Mouse (Mus musculus): Measurements from ENCODE around the gene Mettl13.

Gene Mettl13

DNA sequence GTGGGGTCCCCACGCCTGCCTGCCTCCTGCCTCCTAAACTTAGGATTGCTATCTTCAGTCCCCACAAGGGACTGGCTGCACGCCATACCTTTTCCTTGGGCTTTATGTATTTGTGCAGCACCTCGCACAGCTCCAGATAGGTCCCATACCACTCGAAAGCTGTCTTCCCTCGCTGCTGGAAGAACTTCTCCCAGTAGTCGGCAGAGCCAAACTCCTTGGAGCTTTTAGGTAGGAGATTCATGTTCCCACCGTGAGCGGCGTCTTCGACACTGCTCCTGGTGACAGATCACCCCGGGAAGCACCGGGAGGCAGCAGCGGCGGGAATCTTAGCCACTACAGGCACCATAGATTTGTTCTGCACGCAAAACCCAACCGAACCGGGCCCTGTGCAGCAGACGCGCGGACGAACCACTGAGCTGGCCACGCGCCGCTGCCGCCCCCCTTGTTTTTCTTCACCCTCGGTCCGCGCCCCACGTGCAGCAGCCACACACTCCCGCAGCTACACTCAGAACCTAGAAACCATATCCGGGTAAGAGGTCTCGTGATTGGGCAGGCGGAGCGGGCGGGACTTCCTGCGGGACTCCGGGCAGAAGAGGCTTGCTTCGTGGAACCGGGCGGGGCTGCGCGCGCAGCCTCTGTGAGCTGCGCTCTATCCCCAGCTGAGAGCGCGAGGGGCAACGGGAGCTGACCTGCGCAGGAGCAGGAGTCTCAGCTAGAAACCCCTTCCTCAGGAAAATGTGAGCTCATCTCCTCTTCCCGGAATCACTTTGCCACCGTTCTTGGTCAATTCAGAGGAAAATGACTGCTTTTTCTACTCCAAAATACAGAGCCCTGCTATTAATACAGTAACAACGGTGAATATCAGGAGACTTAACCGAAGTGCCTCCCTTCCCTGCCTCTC is at the start of gene Mettl13:
Gene Mettl13 (minus strand): TSS at position 536 of the 901 bp plus-strand sequence.
- in situ Hi-C loops (cut with MboI; ENCODE audit: unreplicated experiment in 2 of 2): loop anchor here (10.0 to 25.0 kb wide), 4 partner anchors 561 to 1377 kb away; partner anchors contain the start of genes 4930558K02Rik (in 1 of the 2), Gorab (in 1 of the 2) and Scyl3 (in 1 of the 2)

DNA sequence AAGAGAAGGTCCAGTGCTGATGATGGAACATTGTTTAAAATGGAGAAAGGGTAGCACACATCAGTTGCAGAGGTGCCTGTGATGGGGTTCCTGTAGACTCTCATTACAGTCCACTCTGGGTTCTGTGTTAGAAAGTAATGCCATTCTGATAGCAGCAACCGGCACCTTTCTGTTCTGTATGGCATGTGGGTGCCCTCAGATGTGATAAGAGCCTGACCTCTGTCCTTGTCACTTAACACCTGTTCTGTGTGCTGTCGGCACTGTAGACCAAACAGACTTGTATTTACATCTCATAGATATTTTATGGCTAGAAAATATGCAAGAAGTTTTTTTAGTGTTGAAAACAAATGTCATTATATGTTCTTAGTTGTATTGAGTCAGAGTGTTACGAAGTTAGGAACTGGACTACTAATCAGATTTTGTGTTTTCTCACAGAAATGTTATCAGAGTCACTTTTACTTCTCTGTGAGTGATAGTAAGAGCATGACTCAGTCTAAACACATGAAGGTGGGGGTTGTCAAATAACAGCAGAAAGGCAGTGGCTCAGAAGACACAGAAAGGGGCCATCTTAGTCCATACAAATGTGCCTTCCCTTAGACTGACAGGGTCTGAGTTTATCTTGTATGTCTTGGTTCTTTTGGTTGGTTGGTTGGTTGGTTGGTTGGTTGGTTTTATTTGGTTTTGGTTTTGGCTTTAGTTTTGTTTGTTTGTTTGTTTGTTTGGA is 49.2 kb upstream of the Mettl13 start:
- in situ Hi-C loops (cut with MboI; ENCODE audit: unreplicated experiment in 2 of 2): no loop called here

GRCm38 (mm10) chr1:162590415-162590997 is 42.2 kb upstream of the Mettl13 start:
- in situ Hi-C loops (cut with MboI; ENCODE audit: unreplicated experiment in 2 of 2): no loop called here

DNA sequence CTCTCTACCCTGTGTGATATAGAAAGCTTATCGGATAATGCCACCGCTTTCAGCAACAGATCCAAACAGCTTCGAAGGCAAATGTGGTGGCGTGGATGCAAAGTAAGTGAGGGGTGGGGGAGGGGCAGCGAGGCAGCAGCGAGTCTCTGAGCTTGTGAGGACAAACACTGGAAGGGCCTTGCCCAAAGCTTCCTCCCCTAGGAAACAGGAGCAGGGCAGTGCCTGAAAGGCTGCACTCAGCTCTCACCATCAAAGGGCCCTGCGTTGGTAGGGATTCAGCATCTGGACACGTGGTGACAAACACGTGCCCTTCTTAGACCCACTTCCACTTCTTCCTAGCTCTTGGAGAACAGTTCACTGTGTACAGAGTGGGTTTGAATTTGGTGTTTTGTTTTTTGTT is 41.1 kb upstream of the Mettl13 start:
- in situ Hi-C loops (cut with MboI; ENCODE audit: unreplicated experiment in 2 of 2): no loop called here

DNA sequence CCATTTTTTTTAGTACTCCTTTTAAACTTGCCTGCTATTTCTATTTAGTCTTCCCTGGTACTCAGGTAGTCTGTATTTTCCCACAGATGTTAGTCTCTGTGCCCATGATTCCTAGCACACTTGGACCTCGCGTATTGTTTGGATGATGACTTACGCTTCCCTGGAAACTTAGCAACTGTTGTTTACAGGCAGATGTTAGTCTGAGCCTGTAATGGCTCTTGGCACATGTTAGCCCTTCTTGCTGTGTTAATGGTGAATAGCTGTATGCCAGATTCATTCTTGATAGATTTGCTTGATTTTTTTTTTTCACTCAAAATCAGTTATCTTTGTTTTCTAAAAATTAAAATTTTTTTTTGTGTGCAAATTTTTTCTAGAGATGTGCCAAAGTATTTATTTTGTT is 40.3 kb upstream of the Mettl13 start:
- in situ Hi-C loops (cut with MboI; ENCODE audit: unreplicated experiment in 2 of 2): no loop called here

GRCm38 (mm10) chr1:162586282-162586681 is 37.9 kb upstream of the Mettl13 start:
- in situ Hi-C loops (cut with MboI; ENCODE audit: unreplicated experiment in 2 of 2): no loop called here

DNA sequence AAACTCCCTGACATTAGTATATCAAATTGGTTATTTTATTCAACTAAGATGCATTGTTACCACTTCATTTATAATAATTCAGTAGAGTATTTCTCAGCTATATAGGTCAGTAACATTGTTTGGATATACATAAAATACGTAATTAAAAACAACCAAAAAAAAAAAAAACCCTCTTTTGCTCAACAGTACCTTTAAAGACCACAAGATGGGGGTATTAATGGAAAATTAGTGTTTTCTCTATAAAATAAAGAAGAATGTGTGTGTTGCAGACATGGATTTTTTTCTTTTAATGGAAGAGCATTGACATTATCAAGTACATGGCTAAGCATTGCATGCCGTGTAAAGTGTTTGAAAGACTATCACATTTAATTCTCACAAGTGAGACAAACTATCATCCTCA is 34.5 kb upstream of the Mettl13 start:
- in situ Hi-C loops (cut with MboI; ENCODE audit: unreplicated experiment in 2 of 2): no loop called here

GRCm38 (mm10) chr1:162575098-162575497 is 26.7 kb upstream of the Mettl13 start:
- in situ Hi-C loops (cut with MboI; ENCODE audit: unreplicated experiment in 2 of 2): no loop called here

- in situ Hi-C loops (cut with MboI; ENCODE audit: unreplicated experiment in 2 of 2): loop anchor here in 1 of 2 experiments (25.0 kb wide), 1 partner anchor 1366 kb away; the partner anchor contains the start of gene Scyl3
Measured at GRCm38 (mm10) chr1:162570931-162571601, 22.7 kb upstream of the Mettl13 start.

DNA sequence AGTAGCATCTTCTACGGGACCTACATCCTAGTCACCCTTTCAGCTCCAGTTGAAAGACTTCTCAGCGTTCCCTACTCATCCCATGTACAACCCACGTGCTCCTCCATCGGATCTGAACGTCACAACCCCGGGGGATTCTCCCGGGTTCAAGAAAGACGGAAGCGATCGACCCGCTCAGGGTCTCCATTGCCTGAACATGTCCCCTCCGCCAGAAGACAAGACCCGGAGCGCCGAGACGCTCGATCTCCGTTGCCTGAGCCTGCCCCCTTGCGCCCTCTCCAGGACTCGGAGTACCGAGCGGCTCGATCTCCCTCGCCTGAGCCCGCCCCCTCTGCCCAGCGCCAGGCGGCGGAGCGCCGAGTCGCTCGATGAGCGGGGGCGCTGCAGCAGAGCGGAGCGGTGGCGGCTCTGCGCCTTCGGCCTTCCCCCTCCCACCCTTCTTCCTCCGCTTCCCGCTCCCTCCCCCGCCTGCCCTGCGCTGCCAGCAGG is 22.0 kb upstream of the Mettl13 start, which contains the start of gene Vamp4:
Gene Vamp4 (plus strand): TSS at position 256 of the 489 bp plus-strand sequence.
- in situ Hi-C loops (cut with MboI; ENCODE audit: unreplicated experiment in 2 of 2): loop anchor here in 1 of 2 experiments (25.0 kb wide), 1 partner anchor 1367 kb away; the partner anchor contains the start of gene Scyl3

- in situ Hi-C loops (cut with MboI; ENCODE audit: unreplicated experiment in 2 of 2): loop anchor here in 1 of 2 experiments (10.0 to 25.0 kb wide), 2 partner anchors 593 to 1370 kb away; partner anchors contain the start of genes 4930558K02Rik and Scyl3
Measured at GRCm38 (mm10) chr1:162567351-162567750, 19.0 kb upstream of the Mettl13 start.

GRCm38 (mm10) chr1:162564992-162565391 is 16.6 kb upstream of the Mettl13 start:
- in situ Hi-C loops (cut with MboI; ENCODE audit: unreplicated experiment in 2 of 2): loop anchor here in 1 of 2 experiments (10.0 to 25.0 kb wide), 2 partner anchors 590 to 1372 kb away; partner anchors contain the start of genes 4930558K02Rik and Scyl3

GRCm38 (mm10) chr1:162563236-162563635 is 14.9 kb upstream of the Mettl13 start:
- in situ Hi-C loops (cut with MboI; ENCODE audit: unreplicated experiment in 2 of 2): loop anchor here in 1 of 2 experiments (10.0 to 25.0 kb wide), 2 partner anchors 588 to 1374 kb away; partner anchors contain the start of genes 4930558K02Rik and Scyl3

- in situ Hi-C loops (cut with MboI; ENCODE audit: unreplicated experiment in 2 of 2): loop anchor here (5.0 to 25.0 kb wide), 2 partner anchors 108 to 1383 kb away; partner anchors contain the start of gene Scyl3 (in 1 of the 2)
Measured at GRCm38 (mm10) chr1:162554193-162554592, 5.8 kb upstream of the Mettl13 start.

- in situ Hi-C loops (cut with MboI; ENCODE audit: unreplicated experiment in 2 of 2): loop anchor here (5.0 to 25.0 kb wide), 2 partner anchors 109 to 1384 kb away; partner anchors contain the start of gene Scyl3 (in 1 of the 2)
Measured at GRCm38 (mm10) chr1:162552956-162553355, 4.6 kb upstream of the Mettl13 start.

GRCm38 (mm10) chr1:162549615-162550283 is 1.4 kb upstream of the Mettl13 start:
- in situ Hi-C loops (cut with MboI; ENCODE audit: unreplicated experiment in 2 of 2): loop anchor here (5.0 to 25.0 kb wide), 6 partner anchors 113 to 1388 kb away; partner anchors contain the start of genes Scyl3 (in 2 of the 2), 4930558K02Rik (in 1 of the 2) and Gorab (in 1 of the 2)

DNA sequence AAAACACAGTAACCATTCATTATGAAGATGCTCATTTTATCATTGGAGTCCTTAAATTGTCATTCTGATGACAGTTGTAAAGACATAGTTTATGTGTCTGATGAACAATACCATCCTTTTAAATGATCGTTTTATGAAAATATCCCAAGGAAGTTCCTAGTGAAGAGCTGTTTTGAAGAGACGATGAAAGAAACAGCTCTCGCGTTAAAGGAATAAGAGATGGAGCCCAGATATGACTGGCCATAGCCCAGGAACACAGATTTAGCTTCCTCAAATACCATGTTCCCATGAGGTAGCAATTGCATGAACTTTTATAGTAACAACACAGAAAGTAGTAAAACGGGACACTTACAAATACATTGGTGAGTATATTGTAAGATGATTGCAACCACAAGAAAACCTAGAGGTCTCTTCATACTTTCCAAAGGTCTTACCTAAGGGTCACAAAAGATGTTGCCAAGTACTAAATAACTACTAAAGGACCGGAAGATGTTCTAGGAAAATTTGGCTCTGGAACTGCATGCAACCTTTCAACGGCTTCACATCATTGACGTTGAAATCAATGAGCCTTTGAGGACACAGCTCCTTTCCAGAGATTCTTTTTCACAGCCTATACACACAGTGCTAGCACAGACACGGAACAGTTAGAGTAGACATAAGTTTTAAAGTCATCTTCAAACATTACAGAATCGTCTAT is 714 bp upstream of the Mettl13 start:
- in situ Hi-C loops (cut with MboI; ENCODE audit: unreplicated experiment in 2 of 2): loop anchor here (10.0 to 25.0 kb wide), 4 partner anchors 562 to 1376 kb away; partner anchors contain the start of genes 4930558K02Rik (in 1 of the 2), Gorab (in 1 of the 2) and Scyl3 (in 1 of the 2)

DNA sequence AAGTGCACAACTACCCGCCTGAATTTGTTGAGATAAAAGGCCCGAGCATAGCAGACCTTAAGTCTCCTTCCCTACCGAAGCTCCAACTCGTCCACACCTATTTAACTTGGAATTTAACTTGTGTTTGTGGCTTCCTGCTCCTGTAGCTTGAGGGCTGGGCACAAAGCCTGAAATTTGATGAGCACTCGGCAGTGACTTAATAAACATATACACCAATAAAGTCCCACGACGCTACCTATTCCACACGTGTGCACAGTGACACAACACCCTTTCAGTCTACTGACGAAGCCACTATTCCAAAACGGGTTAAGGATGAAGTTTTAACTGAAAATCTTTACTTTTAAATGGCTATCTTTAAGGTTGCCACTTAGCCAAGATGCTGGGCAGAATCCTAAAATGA is 744 bp downstream of the Mettl13 start:
- in situ Hi-C loops (cut with MboI; ENCODE audit: unreplicated experiment in 2 of 2): loop anchor here (10.0 to 25.0 kb wide), 4 partner anchors 560 to 1377 kb away; partner anchors contain the start of genes 4930558K02Rik (in 1 of the 2), Gorab (in 1 of the 2) and Scyl3 (in 1 of the 2)

Data from v-Abl transformed pro-B cells (cell line).